Mouse (Mus musculus): ENCODE measurements around the gene Utp3. TPM values are rescaled to one million over a fixed set of nuclear protein-coding genes. Genes with fewer than 3 reads are reported as not detected.
A peak's percentile ranks its signal among the peaks of the same experiment; 100 is the strongest.

The Utp3 gene
- total and polyA plus RNA-seq, 3 experiments = 48.4 to 120 (median 73.9) TPM

DNA sequence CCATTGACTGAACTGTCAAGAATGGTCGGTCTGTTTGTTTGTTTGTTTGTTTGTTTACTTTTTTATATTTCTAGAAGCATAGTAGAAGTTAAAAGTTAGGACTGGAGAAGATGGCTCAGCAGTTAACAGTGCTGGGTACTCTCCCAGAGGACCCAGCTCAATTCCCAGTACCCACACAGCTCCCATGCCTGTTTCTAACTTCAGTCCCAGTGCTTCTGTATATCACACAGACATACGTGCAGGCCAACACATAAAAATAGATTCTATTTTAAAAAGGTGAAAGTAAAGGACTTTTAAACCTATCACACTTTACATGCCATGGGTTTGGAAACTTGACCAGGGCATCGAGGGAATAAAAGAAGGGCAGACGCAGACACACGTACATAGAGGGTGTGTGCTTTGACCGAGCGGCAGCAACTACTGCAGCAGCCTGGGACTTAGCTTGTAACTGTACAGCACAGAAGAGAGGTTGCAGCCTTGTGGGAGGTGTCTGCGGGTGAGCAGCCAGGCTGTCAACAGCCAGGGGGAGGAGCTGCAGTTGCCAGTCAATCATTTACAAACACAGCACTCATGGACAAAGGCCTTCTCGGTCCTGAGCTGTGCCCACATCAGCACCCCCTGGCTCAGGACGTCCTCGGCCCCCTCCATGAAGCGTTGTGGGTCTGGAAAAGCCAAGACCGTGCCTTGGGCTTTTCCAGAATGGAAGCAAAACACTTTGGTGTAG is 33.1 kb downstream of the Utp3 start:
- H3K4me1 ChIP-seq (ENCODE audit: control insufficient read depth in 1 of 2, insufficient read depth in 2 of 2, low read length in 2 of 2) = peaks cover 4 to 18% of the 10 kb centered on the region in 2 experiments
- H3K4me3 ChIP-seq (ENCODE audit: control insufficient read depth in 1 of 2, insufficient read depth in 1 of 2, low read depth in 2 of 2, low read length in 2 of 2) = no peak overlapping the region
- H3K27ac ChIP-seq (ENCODE audit: control insufficient read depth, low read depth, low read length) = no peak overlapping the region
- no peaks in the 10 kb centered on the region for H3K79me2 ChIP-seq (ENCODE audit: control insufficient read depth, insufficient read depth, low read length, poor library complexity)
- H3K9ac ChIP-seq (ENCODE audit: control insufficient read depth, low read depth, low read length, poor library complexity, severe bottlenecking) = no peak overlapping the region
- peak; percentile 16 for DNase-seq (ENCODE audit: low read depth, low spot score)
- H3K36me3 ChIP-seq (ENCODE audit: control insufficient read depth in 1 of 2, insufficient read depth in 2 of 2, low read length in 2 of 2) = peaks cover 0 to 13% of the 10 kb centered on the region in 2 experiments; a peak in 2 of 4 replicates
- 0 out of 2 replicates have a peak, but pooled peaks have one; percentile 5 for TF ChIP-seq MAX (IDR thresholded peaks at IDR 0.05; ENCODE audit: low read length)
- TF ChIP-seq POLR2AphosphoS2 (IDR thresholded peaks at IDR 0.05; ENCODE audit: low read length) = no peak
- no peaks in the 10 kb centered on the region for H3K9me3 ChIP-seq (replicated peaks; ENCODE audit: insufficient read depth, low read length)
- H3K27me3 ChIP-seq (ENCODE audit: control insufficient read depth in 1 of 2, insufficient read depth in 2 of 2, low read length in 2 of 2) = no peaks in the 10 kb centered on the region

DNA sequence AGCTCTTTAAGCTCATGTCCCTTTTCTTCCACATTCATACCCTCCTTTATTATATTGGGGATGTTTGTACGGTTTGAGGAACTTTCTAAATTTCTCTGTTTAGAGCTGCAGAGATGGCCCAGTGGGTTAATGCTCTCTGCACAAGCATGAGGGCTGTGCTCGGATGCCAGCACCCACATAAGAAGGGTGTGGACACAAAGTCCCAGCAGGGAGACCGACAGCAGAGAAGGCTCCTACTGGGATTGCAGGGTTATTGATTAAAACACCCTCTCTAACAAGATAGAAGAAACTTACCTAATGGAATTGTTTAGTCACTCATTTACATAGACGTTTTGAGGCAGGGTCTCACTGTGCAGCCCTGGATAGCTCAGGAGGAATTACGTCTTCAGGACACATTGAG is 34.2 kb downstream of the Utp3 start:
- Histone ChIP-seq H3K27ac (ENCODE audit: control insufficient read depth, low read depth, low read length) (no peak overlapping the region), H3K9me3 (replicated peaks; ENCODE audit: insufficient read depth, low read length) (no peaks in the 10 kb centered on the region), H3K36me3 (ENCODE audit: control insufficient read depth in 1 of 2, insufficient read depth in 2 of 2, low read length in 2 of 2) (peaks cover 0 to 13% of the 10 kb centered on the region in 2 experiments; a peak in 2 of 4 replicates), H3K4me3 (ENCODE audit: control insufficient read depth in 1 of 2, insufficient read depth in 1 of 2, low read depth in 2 of 2, low read length in 2 of 2) (no peak overlapping the region), H3K9ac (ENCODE audit: control insufficient read depth, low read depth, low read length, poor library complexity, severe bottlenecking) (no peak overlapping the region), H3K4me1 (ENCODE audit: control insufficient read depth in 1 of 2, insufficient read depth in 2 of 2, low read length in 2 of 2) (peaks cover 4 to 18% of the 10 kb centered on the region in 2 experiments), H3K79me2 (ENCODE audit: control insufficient read depth, insufficient read depth, low read length, poor library complexity) (no peaks in the 10 kb centered on the region), H3K27me3 (ENCODE audit: control insufficient read depth in 1 of 2, insufficient read depth in 2 of 2, low read length in 2 of 2) (no peaks in the 10 kb centered on the region)
- DNase-seq (ENCODE audit: low read depth, low spot score) = no peak
- no peak for TF ChIP-seq SMC3 (IDR thresholded peaks at IDR 0.05; ENCODE audit: low read depth, low read length)
- no peak for TF ChIP-seq MYC (IDR thresholded peaks at IDR 0.05; ENCODE audit: low read depth, low read length)
- no peak for TF ChIP-seq TBP (IDR thresholded peaks at IDR 0.05; ENCODE audit: low read depth, low read length)

DNA sequence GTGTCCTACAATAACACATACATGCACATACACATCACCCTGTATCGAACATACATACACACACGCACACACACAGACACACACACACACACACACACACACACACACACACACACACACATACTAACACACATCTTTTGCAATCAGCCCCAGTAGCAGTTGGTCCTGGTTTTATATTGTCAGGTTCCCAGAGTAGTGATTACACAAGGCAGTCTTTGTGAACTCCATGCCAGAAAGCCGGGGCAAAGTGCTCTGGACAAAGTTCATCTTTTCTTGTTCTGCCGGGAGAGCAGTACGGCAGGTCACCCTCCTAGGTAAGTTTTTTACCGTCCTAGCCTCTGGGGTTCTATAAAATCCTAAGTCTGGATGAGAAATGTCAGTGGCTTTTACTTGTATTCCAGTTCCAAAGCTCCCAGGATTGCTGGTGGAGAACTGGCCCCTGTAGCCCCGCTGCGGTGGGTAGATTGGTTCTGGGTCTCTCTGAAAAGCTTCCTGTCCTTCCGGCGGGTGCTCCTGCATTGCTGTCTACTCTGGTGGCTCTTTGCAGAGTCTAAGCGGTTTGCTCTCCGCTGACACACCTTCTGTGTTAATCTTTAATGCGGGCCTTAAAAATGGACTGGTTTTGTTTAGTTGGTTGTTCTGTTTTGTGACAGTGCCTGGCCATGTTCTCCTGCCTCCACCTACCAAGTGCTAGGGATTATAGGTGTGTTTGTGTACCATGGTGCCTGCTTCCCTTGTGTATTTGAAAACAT is 39.3 kb downstream of the Utp3 start:
- no peak for DNase-seq (ENCODE audit: low read depth, low spot score)
- TF ChIP-seq MAFK (IDR thresholded peaks at IDR 0.05; ENCODE audit: borderline replicate concordance, low read depth, low read length) (no peak), USF1 (IDR thresholded peaks at IDR 0.05; ENCODE audit: low read depth, low read length) (no peak), ETS1 (IDR thresholded peaks at IDR 0.05; ENCODE audit: low read depth, low read length) (no peak), MEF2A (IDR thresholded peaks at IDR 0.05; ENCODE audit: extremely low read depth, insufficient replicate concordance, low read depth, low read length, poor library complexity, severe bottlenecking) (no peak), E2F4 (IDR thresholded peaks at IDR 0.05; ENCODE audit: borderline replicate concordance, low read depth, low read length) (no peak), KAT2A (conservative IDR thresholded peaks at IDR 0.05; ENCODE audit: low read depth, low read length) (no peak), POLR2A (IDR thresholded peaks at IDR 0.05; ENCODE audit: control insufficient read depth in 1 of 2, insufficient read depth in 1 of 2, low read depth in 1 of 2, low read length in 2 of 2, poor library complexity in 1 of 2) (no peak)
- Histone ChIP-seq H3K4me3 (ENCODE audit: control insufficient read depth in 1 of 2, insufficient read depth in 1 of 2, low read depth in 2 of 2, low read length in 2 of 2) (no peak overlapping the region), H3K9me3 (replicated peaks; ENCODE audit: insufficient read depth, low read length) (no peaks in the 10 kb centered on the region), H3K79me2 (ENCODE audit: control insufficient read depth, insufficient read depth, low read length, poor library complexity) (no peaks in the 10 kb centered on the region), H3K27ac (ENCODE audit: control insufficient read depth, low read depth, low read length) (no peak overlapping the region), H3K36me3 (ENCODE audit: control insufficient read depth in 1 of 2, insufficient read depth in 2 of 2, low read length in 2 of 2) (no peaks in the 10 kb centered on the region), H3K9ac (ENCODE audit: control insufficient read depth, low read depth, low read length, poor library complexity, severe bottlenecking) (no peak overlapping the region), H3K27me3 (ENCODE audit: control insufficient read depth in 1 of 2, insufficient read depth in 2 of 2, low read length in 2 of 2) (no peaks in the 10 kb centered on the region), H3K4me1 (ENCODE audit: control insufficient read depth in 1 of 2, insufficient read depth in 2 of 2, low read length in 2 of 2) (no peaks in the 10 kb centered on the region)

Data from MEL (cell line).